Mouse (Mus musculus) liver, embryonic 14.5 days (tissue): ENCODE results near the gene Zdhhc17. TPM values are rescaled to one million over a fixed set of nuclear protein-coding genes. Genes with fewer than 3 reads are reported as not detected.
A peak's percentile ranks its signal among the peaks of the same experiment; 100 is the strongest.

Experiments
- ATAC-seq: fragments of 200-750 bp; cut with Nextera tagmentation; 2 replicates; pipeline ENCODE4 v1.8.0; 2017; ENCODE audit warnings: moderate number of reproducible peaks, mild to moderate bottlenecking, moderate library complexity; ENCODE audit not compliant: insufficient read depth
- DNase-seq, 3 experiments: peaks; one replicate each; pipeline ENCODE4 v3.0.0-alpha.2; 2012 to 2013; ENCODE audit warnings: low read depth in 3 of 3, low spot score in 3 of 3
- H3K27ac ChIP-seq: fragments of 300-500 bp; sonication (generic); 2 replicates; pipeline ENCODE4 v1.5.1; 2014; ENCODE audit warnings: moderate library complexity, mild to moderate bottlenecking, control low read depth, inconsistent platforms
- H3K27me3 ChIP-seq: fragments of 300-500 bp; sonication (generic); 2 replicates; pipeline ENCODE4 v1.6.1; 2014; ENCODE audit warnings: mild to moderate bottlenecking, low read length, moderate library complexity; ENCODE audit not compliant: control insufficient read depth, insufficient read depth
- H3K36me3 ChIP-seq: fragments of 300-500 bp; sonication (generic); replicated peaks from 2 replicates; pipeline ENCODE4 v1.6.1; 2014; ENCODE audit warnings: low read depth; ENCODE audit not compliant: control insufficient read depth, insufficient read depth
- H3K4me1 ChIP-seq, 2 experiments: fragments of 200-500 bp in 1 of 2; fragments of 300-500 bp in 1 of 2; sonication (generic) in 1 of 2; replicated peaks; 2 replicates each; pipeline ENCODE4 v1.6.1; 2012 to 2014; ENCODE audit warnings: antibody characterized with exemption in 1 of 2, inconsistent platforms in 1 of 2, low read length in 1 of 2; ENCODE audit not compliant: control insufficient read depth in 2 of 2, insufficient read depth in 2 of 2
- H3K4me2 ChIP-seq: fragments of 300-500 bp; sonication (generic); 2 replicates; pipeline ENCODE4 v1.6.1; 2014; ENCODE audit warnings: low read depth, mild to moderate bottlenecking, control low read depth, moderate library complexity
- H3K4me3 ChIP-seq, 2 experiments: fragments of 200-500 bp in 1 of 2; fragments of 300-500 bp in 1 of 2; sonication (generic) in 1 of 2; 2 replicates each; pipeline ENCODE4 v1.5.1; 2012 to 2014; ENCODE audit warnings: low read depth in 2 of 2, low read length in 2 of 2, mild to moderate bottlenecking in 2 of 2, control low read depth in 1 of 2, inconsistent platforms in 1 of 2, moderate library complexity in 1 of 2; ENCODE audit not compliant: insufficient read depth in 1 of 2
- H3K9ac ChIP-seq: fragments of 300-500 bp; sonication (generic); replicated peaks from 2 replicates; pipeline ENCODE4 v1.6.1; 2014; ENCODE audit warnings: mild to moderate bottlenecking, control low read depth, moderate library complexity
- H3K9me3 ChIP-seq: fragments of 300-500 bp; sonication (generic); 2 replicates; pipeline ENCODE4 v1.6.1; 2016; ENCODE audit warnings: low read length, mixed read lengths; ENCODE audit not compliant: control insufficient read depth
- CTCF ChIP-seq: IDR thresholded peaks from 2 replicates; pipeline ENCODE4 v1.5.1; 2016; ENCODE audit warnings: antibody characterized with exemption, low read depth, control low read depth
- EP300 ChIP-seq: IDR thresholded peaks from 2 replicates; pipeline ENCODE4 v1.6.1; 2016; ENCODE audit warnings: antibody characterized with exemption, low read depth
- WGBS: fragments of 180-500 bp; shearing (Covaris S2); extraction: QIAGEN DNeasy Blood & Tissue Kit; methylation state at CpG from one replicate; pipeline ENCODE4 v1.1.7; 2014; ENCODE audit not compliant: insufficient replicate concordance; 5-methylcytosine and 5-hydroxymethylcytosine counted together
- polyA plus RNA-seq, 2 experiments: library from polyadenylated mRNA; depleted of rRNA in 1 of 2; stranded (reverse) in 1 of 2; unstranded in 1 of 2; fragments of >200 nt; fragmentation: Nextera tagmentation in 1 of 2; extraction: Ambion mirVana in 1 of 2; gene quantifications; 2 replicates each; pipeline versions ENCODE4 v1.2.1 to v1.2.3; 2012 to 2014

Gene Zdhhc17
- polyA plus RNA-seq (2012; rRNA removed) (4.5 and 5.9 TPM in 2 replicates), polyA plus RNA-seq (2014; fragmentation: Nextera tagmentation; extraction: Ambion mirVana) (4.0 and 4.6 TPM in 2 replicates)

DNA sequence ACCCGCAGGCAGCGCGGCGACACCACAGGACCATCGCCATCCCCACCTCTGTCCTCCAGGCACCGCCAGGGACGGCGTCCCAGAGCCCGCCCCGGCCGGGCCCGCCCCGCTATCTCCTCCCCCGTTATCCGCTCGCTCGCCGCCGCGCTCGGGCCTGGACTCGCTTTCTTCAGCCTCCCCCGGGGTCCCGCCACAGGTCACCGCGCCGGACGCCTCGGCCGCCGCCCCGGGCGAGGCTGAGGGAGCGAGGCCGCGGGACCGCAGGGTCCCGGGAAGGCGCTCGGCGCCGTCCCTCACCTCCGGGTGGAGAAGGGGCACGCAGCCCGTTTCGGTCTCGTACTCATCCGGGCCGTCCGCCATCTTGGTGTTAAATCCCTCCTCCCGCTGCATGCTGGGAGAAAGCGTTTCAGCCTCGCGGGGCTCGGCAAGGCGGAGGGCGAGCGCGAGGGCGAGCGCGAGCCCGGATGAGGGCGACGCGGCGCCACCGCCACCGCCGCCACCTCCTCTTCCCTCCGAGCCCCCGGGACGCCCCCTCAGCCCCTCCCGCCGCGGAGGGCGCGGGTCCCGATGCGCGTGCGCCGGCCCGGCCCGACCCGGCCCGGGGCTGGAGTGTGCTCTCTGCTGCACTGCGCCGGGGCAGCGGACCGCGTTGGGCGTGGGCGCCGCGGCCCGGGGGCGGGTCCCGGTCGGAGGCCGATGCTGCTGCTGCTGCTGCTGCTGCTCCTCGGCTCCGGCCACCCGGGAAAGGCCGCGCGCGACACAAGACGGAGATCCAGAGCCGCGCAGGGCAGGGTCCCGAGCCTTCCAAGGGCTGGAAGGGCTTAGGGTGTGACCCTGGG, at the start of gene Zdhhc17:
TSS of gene Zdhhc17 (minus strand) at position 500 of the 839 bp plus-strand sequence.
- peak; percentile 91 for ATAC-seq
- WGBS: under 1% methylated on average over 96 of the region's 112 CpGs
- peaks cover 21% of the 10 kb centered on the region for H3K27me3 ChIP-seq
- H3K4me1 ChIP-seq: peaks cover 30 to 33% of the 10 kb centered on the region in 2 experiments
- no peaks in the 10 kb centered on the region for H3K36me3 ChIP-seq
- H3K9me3 ChIP-seq: no peaks in the 10 kb centered on the region
- H3K4me3 ChIP-seq: peak within 1 kb of the TSS; percentile 90 to 95
- H3K4me2 ChIP-seq: peak within 1 kb of the TSS; percentile 95
- DNase-seq: peak; percentile 73 to 79 (median 78)
- H3K9ac ChIP-seq: peak within 1 kb of the TSS; percentile 96
- peak within 1 kb of the TSS; percentile 69 for H3K27ac ChIP-seq
- no peak for TF ChIP-seq EP300
- no peak for TF ChIP-seq CTCF

DNA sequence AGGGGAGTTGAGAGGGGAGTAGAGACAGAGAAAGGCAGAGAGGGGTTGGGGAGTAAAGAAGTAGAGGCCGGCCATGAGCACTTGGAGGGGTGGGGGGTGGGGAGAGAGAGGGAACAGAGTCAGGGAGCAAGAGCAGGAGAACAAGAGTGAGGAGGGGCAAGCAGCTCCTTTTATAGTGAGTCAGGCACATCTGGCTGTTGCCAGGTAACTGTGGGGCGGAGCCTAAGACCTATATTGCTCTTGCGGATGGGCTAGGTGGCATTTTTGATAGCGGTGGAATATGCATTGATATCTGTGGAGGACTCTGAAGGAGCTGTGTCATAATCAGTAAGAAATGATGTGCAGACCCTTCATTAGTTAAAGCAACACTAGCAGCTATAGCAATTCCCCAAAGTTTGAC, 45.8 kb upstream of the Zdhhc17 start:
- Histone ChIP-seq H3K36me3 (no peaks in the 10 kb centered on the region), H3K27me3 (no peaks in the 10 kb centered on the region), H3K4me2 (no peak overlapping the region), H3K4me3 (no peak overlapping the region), H3K27ac (no peak overlapping the region), H3K9ac (no peak overlapping the region), H3K4me1 (no peaks in the 10 kb centered on the region), H3K9me3 (no peaks in the 10 kb centered on the region)
- DNase-seq (no peak), ATAC-seq (no peak)
- 43% methylated on average over 4 of the region's 4 CpGs for WGBS
- TF ChIP-seq EP300 (no peak), CTCF (no peak)

DNA sequence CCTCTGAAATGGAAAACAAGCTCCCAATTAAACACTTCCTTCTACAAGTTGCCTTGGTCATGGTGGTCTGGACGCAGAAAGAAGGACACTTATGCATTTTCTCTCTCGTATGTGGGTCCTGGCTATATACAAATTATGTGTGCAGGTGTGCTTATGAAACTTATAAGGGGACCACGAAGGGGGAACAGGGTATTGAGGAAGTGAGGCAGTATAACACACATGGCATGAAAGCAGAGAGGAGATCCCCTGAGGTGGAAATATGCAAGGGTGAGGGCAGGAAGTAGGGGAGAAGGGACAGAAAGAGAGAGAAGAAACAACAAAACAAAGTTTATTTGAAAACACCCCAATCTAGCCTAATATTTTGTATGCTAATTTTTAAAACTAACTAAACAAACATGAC, 41.7 kb upstream of the Zdhhc17 start:
- Histone ChIP-seq H3K4me2 (no peak overlapping the region), H3K9ac (no peak overlapping the region), H3K36me3 (no peaks in the 10 kb centered on the region), H3K27ac (no peak overlapping the region), H3K4me1 (no peaks in the 10 kb centered on the region), H3K27me3 (no peaks in the 10 kb centered on the region), H3K9me3 (no peaks in the 10 kb centered on the region), H3K4me3 (no peak overlapping the region)
- TF ChIP-seq EP300 (no peak), CTCF (no peak)
- ATAC-seq (no peak), DNase-seq (no peak)
- 53% methylated on average over 3 of the region's 3 CpGs for WGBS

DNA sequence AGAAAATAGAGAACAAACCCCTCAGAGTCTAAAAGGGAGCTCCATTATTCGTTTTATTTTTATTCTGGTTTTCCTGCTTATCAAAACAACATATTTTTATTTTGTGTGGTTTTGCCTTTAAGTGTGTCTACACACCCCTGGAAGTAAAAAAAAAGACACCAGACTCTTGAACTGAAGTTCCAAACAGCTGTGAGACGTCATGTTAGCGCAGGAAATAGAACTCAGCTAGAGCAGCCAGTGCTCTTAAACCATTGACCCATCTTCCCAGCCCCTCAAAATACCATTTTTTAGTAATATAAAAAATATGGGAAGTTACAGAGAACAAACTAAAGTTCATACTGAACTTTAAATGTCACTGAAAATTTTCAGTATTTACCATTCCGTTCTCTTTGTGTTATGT, 40.6 kb upstream of the Zdhhc17 start:
- no peaks in the 10 kb centered on the region for H3K4me1 ChIP-seq
- 46% methylated on average over 4 of the region's 4 CpGs for WGBS
- no peak for ATAC-seq
- TF ChIP-seq EP300 (no peak), CTCF (no peak)
- H3K4me3 ChIP-seq: no peak overlapping the region
- H3K27ac ChIP-seq: no peak overlapping the region
- DNase-seq: no peak
- no peaks in the 10 kb centered on the region for H3K9me3 ChIP-seq
- no peaks in the 10 kb centered on the region for H3K27me3 ChIP-seq
- H3K9ac ChIP-seq: no peak overlapping the region
- no peaks in the 10 kb centered on the region for H3K36me3 ChIP-seq
- H3K4me2 ChIP-seq: no peak overlapping the region

DNA sequence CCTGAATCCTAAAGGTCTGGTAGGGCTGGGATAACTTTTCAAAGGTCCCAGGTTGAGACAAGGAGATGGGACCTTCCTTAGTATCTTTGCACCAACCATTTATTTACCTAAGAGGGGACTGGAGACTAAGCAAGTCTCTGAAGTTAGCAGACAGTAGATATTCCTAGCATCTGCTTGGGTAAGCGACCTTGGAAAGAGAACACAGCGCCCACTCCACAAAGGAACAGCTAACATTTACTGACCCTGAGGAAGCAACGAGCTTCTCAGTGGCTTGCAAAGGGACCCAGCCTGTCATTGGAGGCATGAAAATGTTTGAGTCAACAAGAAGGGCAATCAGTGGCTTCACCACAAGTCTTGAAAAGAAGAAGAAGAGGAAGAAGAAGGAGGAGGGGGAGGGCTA, 40.1 kb upstream of the Zdhhc17 start:
- no peak for ATAC-seq
- WGBS: 47% methylated on average over 3 of the region's 3 CpGs
- Histone ChIP-seq H3K4me2 (no peak overlapping the region), H3K4me3 (no peak overlapping the region), H3K36me3 (no peaks in the 10 kb centered on the region), H3K27ac (no peak overlapping the region), H3K4me1 (no peaks in the 10 kb centered on the region), H3K9me3 (no peaks in the 10 kb centered on the region), H3K9ac (no peak overlapping the region), H3K27me3 (no peaks in the 10 kb centered on the region)
- no peak for DNase-seq
- no peak for TF ChIP-seq CTCF
- TF ChIP-seq EP300: no peak
